Mouse (Mus musculus) c-Kit-negative CD71-positive TER-119-positive erythroid progenitor cells, embryonic 14.5 days (primary cell): Measurements from ENCODE around the gene Fgd2.

Source experiments
- DNase-seq: peaks from one replicate; pipeline ENCODE4 v3.0.0-alpha.2; 2013; ENCODE audit warnings: low read depth, low spot score

Gene Fgd2

GRCm38 (mm10) chr17:29422912-29423504 is 62.3 kb downstream of the Fgd2 start:
- no peak for DNase-seq

GRCm38 (mm10) chr17:29423991-29424390 is 63.3 kb downstream of the Fgd2 start:
- DNase-seq, result no peak

GRCm38 (mm10) chr17:29425345-29425744 is 64.6 kb downstream of the Fgd2 start:
- no peak for DNase-seq

GRCm38 (mm10) chr17:29428213-29428612 is 67.5 kb downstream of the Fgd2 start:
- DNase-seq, result no peak

GRCm38 (mm10) chr17:29428826-29429225 is 68.1 kb downstream of the Fgd2 start:
- no peak for DNase-seq
